Mouse (Mus musculus): ENCODE measurements around the gene Zfp943. TPM values are rescaled to one million over a fixed set of nuclear protein-coding genes. Genes with fewer than 3 reads are reported as not detected.
A peak's percentile ranks its signal among the peaks of the same experiment; 100 is the strongest.
"Not testable (repeated sequence)": the region's sequence is repeated elsewhere in the genome, so short reads cannot be mapped to it uniquely, and the experiment has no call there.

The Zfp943 gene
- total and polyA plus RNA-seq, 3 experiments = 2.5 to 2.6 TPM; not detected in 1

GRCm38 (mm10) chr17:22081031-22081631 lies 118.8 kb downstream of the Zfp943 start:
- no peak overlapping the region for H3K9ac ChIP-seq (ENCODE audit: control insufficient read depth, low read depth, low read length, poor library complexity, severe bottlenecking)

GRCm38 (mm10) chr17:22083224-22083623 lies 120.9 kb downstream of the Zfp943 start:
- H3K4me1 ChIP-seq (ENCODE audit: control insufficient read depth in 1 of 2, insufficient read depth in 2 of 2, low read length in 2 of 2); H3K36me3 ChIP-seq (ENCODE audit: control insufficient read depth in 1 of 2, insufficient read depth in 2 of 2, low read length in 2 of 2); H3K9me3 ChIP-seq (replicated peaks; ENCODE audit: insufficient read depth, low read length); H3K27ac ChIP-seq (ENCODE audit: control insufficient read depth, low read depth, low read length); H3K79me2 ChIP-seq (ENCODE audit: control insufficient read depth, insufficient read depth, low read length, poor library complexity); H3K27me3 ChIP-seq (ENCODE audit: control insufficient read depth in 1 of 2, insufficient read depth in 2 of 2, low read length in 2 of 2); H3K4me3 ChIP-seq (ENCODE audit: control insufficient read depth in 1 of 2, insufficient read depth in 1 of 2, low read depth in 2 of 2, low read length in 2 of 2); H3K9ac ChIP-seq (ENCODE audit: control insufficient read depth, low read depth, low read length, poor library complexity, severe bottlenecking): not testable (repeated sequence)
- peak; percentile 33 for DNase-seq (ENCODE audit: low read depth, low spot score)
- TF ChIP-seq SMC3 (IDR thresholded peaks at IDR 0.05; ENCODE audit: low read depth, low read length) = peak; percentile 70
- peak; percentile 47 to 66 (median 62); a peak in 5 of 6 replicates for TF ChIP-seq CTCF (IDR thresholded peaks at IDR 0.05 in 2 of 3, conservative IDR thresholded peaks at IDR 0.05 in 1 of 3; ENCODE audit: control insufficient read depth in 1 of 3, insufficient read depth in 1 of 3, low read depth in 2 of 3, low read length in 3 of 3, poor library complexity in 1 of 3, severe bottlenecking in 1 of 3)
- peak; percentile 66 for TF ChIP-seq RAD21 (IDR thresholded peaks at IDR 0.05; ENCODE audit: low read depth, low read length)
- TF ChIP-seq ZC3H11A (IDR thresholded peaks at IDR 0.05; ENCODE audit: low read depth, low read length) = peak; percentile 45; the same call in 1 of the 2 replicates

More at GRCm38 (mm10) chr17:22081031-22081631, 118.8 kb downstream of the Zfp943 start:
- no peak for DNase-seq (ENCODE audit: low read depth, low spot score)
- H3K27ac ChIP-seq (ENCODE audit: control insufficient read depth, low read depth, low read length) = no peak overlapping the region
- H3K36me3 ChIP-seq (ENCODE audit: control insufficient read depth in 1 of 2, insufficient read depth in 2 of 2, low read length in 2 of 2) = no peaks in the 10 kb centered on the region
- no peaks in the 10 kb centered on the region for H3K4me1 ChIP-seq (ENCODE audit: control insufficient read depth in 1 of 2, insufficient read depth in 2 of 2, low read length in 2 of 2)
- no peak overlapping the region for H3K4me3 ChIP-seq (ENCODE audit: control insufficient read depth in 1 of 2, insufficient read depth in 1 of 2, low read depth in 2 of 2, low read length in 2 of 2)
- H3K27me3 ChIP-seq (ENCODE audit: control insufficient read depth in 1 of 2, insufficient read depth in 2 of 2, low read length in 2 of 2) = no peaks in the 10 kb centered on the region
- no peaks in the 10 kb centered on the region for H3K79me2 ChIP-seq (ENCODE audit: control insufficient read depth, insufficient read depth, low read length, poor library complexity)
- TF ChIP-seq TBP (IDR thresholded peaks at IDR 0.05; ENCODE audit: low read depth, low read length) = no peak
- TF ChIP-seq ZKSCAN1 (IDR thresholded peaks at IDR 0.05; ENCODE audit: low read depth, low read length) = no peak
- TF ChIP-seq CHD1 (IDR thresholded peaks at IDR 0.05; ENCODE audit: low read depth, low read length) = no peak
- TF ChIP-seq MEF2A (IDR thresholded peaks at IDR 0.05; ENCODE audit: extremely low read depth, insufficient replicate concordance, low read depth, low read length, poor library complexity, severe bottlenecking) = no peak
- TF ChIP-seq RAD21 (IDR thresholded peaks at IDR 0.05; ENCODE audit: low read depth, low read length) = no peak
- TF ChIP-seq KAT2A (conservative IDR thresholded peaks at IDR 0.05; ENCODE audit: low read depth, low read length) = no peak
- TF ChIP-seq ZC3H11A (IDR thresholded peaks at IDR 0.05; ENCODE audit: low read depth, low read length) = no peak
- no peak for TF ChIP-seq GABPA (IDR thresholded peaks at IDR 0.05; ENCODE audit: low read depth, low read length)
- no peak for TF ChIP-seq POLR2AphosphoS5 (IDR thresholded peaks at IDR 0.05; ENCODE audit: borderline replicate concordance, low read depth, low read length)
- TF ChIP-seq MAZ (IDR thresholded peaks at IDR 0.05; ENCODE audit: low read depth, low read length) = no peak
- no peak for TF ChIP-seq NELFE (IDR thresholded peaks at IDR 0.05; ENCODE audit: low read depth, low read length)
- TF ChIP-seq ETS1 (IDR thresholded peaks at IDR 0.05; ENCODE audit: low read depth, low read length) = no peak
- no peak for TF ChIP-seq ZMIZ1 (IDR thresholded peaks at IDR 0.05; ENCODE audit: low read depth, low read length)
- TF ChIP-seq UBTF (IDR thresholded peaks at IDR 0.05; ENCODE audit: borderline replicate concordance, insufficient read depth, low read depth, low read length) = no peak
- TF ChIP-seq MXI1 (IDR thresholded peaks at IDR 0.05; ENCODE audit: low read depth, low read length) = no peak
- TF ChIP-seq MYC (IDR thresholded peaks at IDR 0.05; ENCODE audit: low read depth, low read length) = no peak
- no peak for TF ChIP-seq JUND (IDR thresholded peaks at IDR 0.05; ENCODE audit: low read depth, low read length)
- TF ChIP-seq USF2 (IDR thresholded peaks at IDR 0.05; ENCODE audit: borderline replicate concordance in 1 of 2, insufficient read depth in 1 of 2, low read depth in 1 of 2, low read length in 2 of 2) = no peak
- no peak for TF ChIP-seq MYB (IDR thresholded peaks at IDR 0.05; ENCODE audit: low read depth, low read length)
- no peak for TF ChIP-seq TCF12 (IDR thresholded peaks at IDR 0.05; ENCODE audit: low read depth, low read length)
- no peaks in the 10 kb centered on the region for H3K9me3 ChIP-seq (replicated peaks; ENCODE audit: insufficient read depth, low read length)
